Mouse (Mus musculus) CH12.LX (cell line): Measurements from ENCODE around the gene Nova2. TPM values are rescaled to one million over a fixed set of nuclear protein-coding genes. Genes with fewer than 3 reads are reported as not detected.

ENCODE experiments used
- DNase-seq: peaks from one replicate; pipeline ENCODE4 v3.0.0-alpha.2; 2013; ENCODE audit errors: extremely low read depth
- H3K27ac ChIP-seq: 2 replicates; pipeline ENCODE4 v1.5.1; 2012; ENCODE audit warnings: low read depth, mild to moderate bottlenecking, control low read depth, moderate library complexity; ENCODE audit not compliant: insufficient read depth
- H3K27me3 ChIP-seq: replicated peaks from 2 replicates; pipeline ENCODE3; 2012; ENCODE audit warnings: inconsistent platforms
- H3K36me3 ChIP-seq, 2 experiments: replicated peaks in 1 of 2; 2 replicates each; pipeline versions ENCODE3 to v1.6.1; 2012; ENCODE audit warnings: inconsistent platforms in 1 of 2, low read length in 1 of 2, mild to moderate bottlenecking in 1 of 2, mixed read lengths in 1 of 2, moderate library complexity in 1 of 2; ENCODE audit not compliant: control insufficient read depth in 1 of 2, insufficient read depth in 1 of 2
- H3K4me1 ChIP-seq, 2 experiments: 2 replicates each; pipeline ENCODE4 v1.6.1; 2012; ENCODE audit warnings: inconsistent platforms in 1 of 2, moderate library complexity in 1 of 2; ENCODE audit not compliant: insufficient read depth in 2 of 2, control insufficient read depth in 1 of 2
- H3K4me2 ChIP-seq: 2 replicates; pipeline ENCODE4 v1.6.1; 2012; ENCODE audit warnings: low read depth, mild to moderate bottlenecking, control low read depth; ENCODE audit not compliant: poor library complexity, insufficient read depth, severe bottlenecking
- H3K4me3 ChIP-seq, 3 experiments: fragments of 150-350 bp in 1 of 3; sonication (generic) in 1 of 3; replicated peaks in 1 of 3; 2 replicates each; pipeline versions ENCODE3 to v1.5.1; 2011 to 2012; ENCODE audit warnings: low read depth in 2 of 3, low read length in 2 of 3, mild to moderate bottlenecking in 2 of 3, moderate library complexity in 2 of 3, control low read depth in 1 of 3, improper control_type of control experiment in 1 of 3, inconsistent platforms in 1 of 3, mixed read lengths in 1 of 3; ENCODE audit not compliant: poor library complexity in 1 of 3
- H3K79me2 ChIP-seq: replicated peaks from 2 replicates; pipeline ENCODE4 v1.6.1; 2012; ENCODE audit warnings: mild to moderate bottlenecking, moderate library complexity; ENCODE audit not compliant: control insufficient read depth, poor library complexity, insufficient read depth, severe bottlenecking; ENCODE audit errors: extremely low read depth
- H3K9ac ChIP-seq: 2 replicates; pipeline ENCODE4 v1.6.1; 2012; ENCODE audit warnings: low read depth, mild to moderate bottlenecking, control low read depth, moderate library complexity; ENCODE audit not compliant: insufficient read depth
- H3K9me3 ChIP-seq: replicated peaks from 2 replicates; pipeline ENCODE3; 2012; ENCODE audit warnings: low read length, inconsistent platforms, mixed read lengths
- BHLHE40 ChIP-seq: IDR thresholded peaks from 2 replicates; pipeline ENCODE4 v1.6.1; 2011; ENCODE audit warnings: mild to moderate bottlenecking, low read depth, low read length, improper control_type of control experiment
- CHD2 ChIP-seq: IDR thresholded peaks from 2 replicates; pipeline ENCODE4 v1.6.1; 2011; ENCODE audit warnings: low read length, improper control_type of control experiment
- CTCF ChIP-seq, 2 experiments: IDR thresholded peaks in 1 of 2; conservative IDR thresholded peaks in 1 of 2; 2 replicates each; pipeline ENCODE4 v1.5.1; 2011 to 2012; ENCODE audit warnings: low read depth in 2 of 2, low read length in 2 of 2, improper control_type of control experiment in 1 of 2, inconsistent platforms in 1 of 2, mild to moderate bottlenecking in 1 of 2, moderate library complexity in 1 of 2
- ELF1 ChIP-seq: IDR thresholded peaks from 2 replicates; pipeline ENCODE4 v1.6.1; 2014; ENCODE audit warnings: low read depth, mild to moderate bottlenecking, inconsistent platforms, low read length, improper control_type of control experiment
- EP300 ChIP-seq: IDR thresholded peaks from 2 replicates; pipeline ENCODE4 v1.6.1; 2011; ENCODE audit warnings: low read length, improper control_type of control experiment
- ETS1 ChIP-seq: conservative IDR thresholded peaks from 2 replicates; pipeline ENCODE4 v1.6.1; 2012; ENCODE audit warnings: low read depth, mild to moderate bottlenecking, inconsistent platforms, low read length, improper control_type of control experiment, moderate library complexity
- GABPA ChIP-seq: IDR thresholded peaks from 2 replicates; pipeline ENCODE4 v1.6.1; 2012; ENCODE audit warnings: low read depth, low read length, improper control_type of control experiment, inconsistent platforms; ENCODE audit not compliant: insufficient replicate concordance
- HCFC1 ChIP-seq: IDR thresholded peaks from 2 replicates; pipeline ENCODE4 v1.6.1; 2012; ENCODE audit warnings: low read depth, mild to moderate bottlenecking, inconsistent platforms, low read length, improper control_type of control experiment
- IRF4 ChIP-seq: IDR thresholded peaks from 2 replicates; pipeline ENCODE4 v1.6.1; 2014; ENCODE audit warnings: low read depth, mild to moderate bottlenecking, inconsistent platforms, low read length, improper control_type of control experiment
- KAT2A ChIP-seq: IDR thresholded peaks from 2 replicates; pipeline ENCODE4 v1.6.1; 2012; ENCODE audit warnings: low read length, improper control_type of control experiment, inconsistent platforms; ENCODE audit not compliant: insufficient replicate concordance
- MAFK ChIP-seq: IDR thresholded peaks from 2 replicates; pipeline ENCODE4 v1.6.1; 2011; ENCODE audit warnings: low read length, improper control_type of control experiment; ENCODE audit not compliant: insufficient replicate concordance
- MAX ChIP-seq: IDR thresholded peaks from 2 replicates; pipeline ENCODE4 v1.6.1; 2011; ENCODE audit warnings: low read length, improper control_type of control experiment
- MEF2A ChIP-seq: IDR thresholded peaks from 2 replicates; pipeline ENCODE4 v1.6.1; 2014; ENCODE audit warnings: low read depth, mild to moderate bottlenecking, inconsistent platforms, low read length, improper control_type of control experiment, borderline replicate concordance
- MYC ChIP-seq: IDR thresholded peaks from 2 replicates; pipeline ENCODE4 v1.6.1; 2011; ENCODE audit warnings: low read depth, mild to moderate bottlenecking, improper control_type of control experiment, low read length
- NELFE ChIP-seq: IDR thresholded peaks from 2 replicates; pipeline ENCODE4 v1.6.1; 2011; ENCODE audit warnings: low read depth, low read length, improper control_type of control experiment
- POLR2AphosphoS2 ChIP-seq: IDR thresholded peaks from 2 replicates; pipeline ENCODE4 v1.6.1; 2011; ENCODE audit warnings: low read depth, low read length, improper control_type of control experiment
- RAD21 ChIP-seq: IDR thresholded peaks from 2 replicates; pipeline ENCODE4 v1.6.1; 2011; ENCODE audit warnings: low read depth, mild to moderate bottlenecking, low read length, improper control_type of control experiment, moderate library complexity
- SIN3A ChIP-seq: IDR thresholded peaks from 2 replicates; pipeline ENCODE4 v1.6.1; 2012; ENCODE audit warnings: low read length, improper control_type of control experiment, inconsistent platforms
- TBP ChIP-seq: conservative IDR thresholded peaks from 2 replicates; pipeline ENCODE4 v1.6.1; 2011; ENCODE audit warnings: low read depth, low read length, improper control_type of control experiment
- UBTF ChIP-seq: IDR thresholded peaks from 2 replicates; pipeline ENCODE4 v1.6.1; 2012; ENCODE audit warnings: low read depth, mild to moderate bottlenecking, inconsistent platforms, low read length, improper control_type of control experiment, moderate library complexity
- USF1 ChIP-seq: IDR thresholded peaks from 2 replicates; pipeline ENCODE4 v1.6.1; 2014; ENCODE audit warnings: low read depth, mild to moderate bottlenecking, inconsistent platforms, low read length, improper control_type of control experiment
- ZC3H11A ChIP-seq: IDR thresholded peaks from 2 replicates; pipeline ENCODE4 v1.6.1; 2012; ENCODE audit warnings: low read depth, mild to moderate bottlenecking, inconsistent platforms, low read length, improper control_type of control experiment
- ZNF384 ChIP-seq: IDR thresholded peaks from 2 replicates; pipeline ENCODE4 v1.6.1; 2012; ENCODE audit warnings: low read depth, low read length, improper control_type of control experiment, inconsistent platforms
- dilution Hi-C: fragments of 300-500 bp; cut with MboI; formaldehyde crosslinking; loops from 2 replicates; pipeline ENCODE4 v1.14.3; 2020; ENCODE audit warnings: low sequenced_read_pairs; ENCODE audit not compliant: extremely low pct_unique_long_range_greater_than_20kb, extremely low pct_ligation_motif_present
- in situ Hi-C: fragments of 300-500 bp; cut with MboI; formaldehyde crosslinking; loops from 3 replicates; pipeline ENCODE4 v1.14.3; 2019; ENCODE audit warnings: low sequenced_read_pairs, low pct_ligation_motif_present, low pct_unique_long_range_greater_than_20kb, mixed read lengths
- polyA plus RNA-seq: library from polyadenylated mRNA; unstranded; fragments of >175 nt; gene quantifications from 2 replicates; pipeline ENCODE4 v1.2.1, GENCODE M21; 2012; ENCODE audit warnings: low read depth; ENCODE audit not compliant: insufficient read length
- total RNA-seq, 2 experiments: library from RNA; depleted of rRNA; stranded (reverse); fragments of 300-350 nt in 1 of 2; fragments of >200 nt in 1 of 2; gene quantifications; 2 replicates each; pipeline ENCODE4 v1.2.3; 2012 to 2014

The Nova2 gene
- total and polyA plus RNA-seq, 3 experiments, result 0.04 TPM; not detected in 2

DNA sequence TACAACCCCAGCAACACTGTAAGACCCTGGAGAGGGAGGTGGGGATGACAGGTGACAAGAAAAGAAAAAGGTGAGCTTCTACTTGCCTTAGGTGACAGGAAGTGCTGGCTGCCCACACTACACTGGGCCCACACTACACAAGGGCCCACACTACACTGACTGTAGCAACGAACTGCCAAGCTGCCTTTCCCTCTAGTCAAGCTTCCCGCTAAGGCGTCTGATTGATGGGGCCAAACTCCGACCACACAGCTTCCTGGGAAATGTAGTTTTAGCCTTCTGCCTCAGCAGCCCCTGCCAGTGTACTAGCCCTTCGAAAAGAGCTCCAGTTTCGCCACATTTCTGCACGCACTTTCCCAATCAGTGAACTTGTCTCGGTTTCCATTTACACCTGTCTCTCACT, 41.9 kb downstream of the Nova2 start:
- Histone ChIP-seq H3K9me3 (peaks cover 6% of the 10 kb centered on the region), H3K27me3 (peaks cover 79% of the 10 kb centered on the region), H3K4me1 (peaks cover 3 to 11% of the 10 kb centered on the region in 2 experiments; a peak in 2 of 4 replicates), H3K4me3 (no peak overlapping the region)
- no peak for TF ChIP-seq SIN3A
- TF ChIP-seq HCFC1, result peak; percentile 77
- 0 out of 2 replicates have a peak, but pooled peaks have one; percentile 10 for TF ChIP-seq KAT2A
- 0 out of 2 replicates have a peak, but pooled peaks have one; percentile 18 for TF ChIP-seq MAFK
- 0 out of 2 replicates have a peak, but pooled peaks have one; percentile 48 for TF ChIP-seq EP300
- no peak for TF ChIP-seq USF1
- 0 out of 2 replicates have a peak, but pooled peaks have one; percentile 28 for TF ChIP-seq MAX
- TF ChIP-seq BHLHE40, result 0 out of 2 replicates have a peak, but pooled peaks have one; percentile 22
- no peak for TF ChIP-seq ZC3H11A
- TF ChIP-seq, all 38 proteins: peak for 6
- no peak for DNase-seq
- Histone ChIP-seq H3K79me2 (no peaks in the 10 kb centered on the region), H3K36me3 (no peaks in the 10 kb centered on the region), H3K27ac (no peak overlapping the region), H3K4me2 (peak overlapping the region; percentile 9; the same call in 1 of the 2 replicates), H3K9ac (no peak overlapping the region)
- in situ Hi-C loops, result no loop called here
- dilution Hi-C loops, result no loop called here

DNA sequence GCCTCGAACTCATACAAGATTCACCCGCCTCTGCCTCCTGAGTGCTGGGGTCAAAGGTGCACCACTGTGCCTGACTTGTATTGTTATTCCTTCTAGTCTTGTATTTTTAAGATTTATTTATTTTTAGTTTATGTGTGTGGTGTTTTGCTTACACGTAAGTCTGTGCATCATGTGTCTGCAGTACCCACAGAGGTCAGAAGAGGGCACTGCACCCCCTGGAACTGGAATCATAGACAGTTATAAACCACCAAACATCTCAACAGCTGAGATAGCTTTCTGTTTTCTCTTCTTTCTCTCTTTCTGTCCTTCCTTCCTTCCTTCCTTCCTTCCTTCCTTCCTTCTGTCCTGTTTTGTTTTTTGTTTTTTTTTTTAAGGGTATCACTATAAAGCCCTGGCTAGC, 45.3 kb downstream of the Nova2 start:
- no peak overlapping the region for H3K9ac ChIP-seq
- no peaks in the 10 kb centered on the region for H3K79me2 ChIP-seq
- no peak overlapping the region for H3K4me3 ChIP-seq
- peak; percentile 23 for DNase-seq
- peaks cover 77% of the 10 kb centered on the region for H3K27me3 ChIP-seq
- dilution Hi-C loops (no loop called here), in situ Hi-C loops (loop anchor here (10.0 kb wide), 1 partner anchor 56 kb away; the partner anchor contains the start of gene Ccdc61)
- H3K4me1 ChIP-seq, result peaks cover 0 to 4% of the 10 kb centered on the region in 2 experiments; a peak in 2 of 4 replicates
- H3K4me2 ChIP-seq, result no peak overlapping the region
- H3K27ac ChIP-seq, result no peak overlapping the region
- H3K9me3 ChIP-seq, result peaks cover 6% of the 10 kb centered on the region
- no peaks in the 10 kb centered on the region for H3K36me3 ChIP-seq
- TF ChIP-seq CTCF (conservative IDR thresholded peaks at IDR 0.05 in 1 of 2, IDR thresholded peaks at IDR 0.05 in 1 of 2; ENCODE audit: low read depth in 2 of 2, low read length in 2 of 2) (peak; percentile 17 to 45; a peak in 2 of 4 replicates), TBP (no peak), RAD21 (peak; percentile 32)
- TF ChIP-seq, all 38 proteins: peak for 2

DNA sequence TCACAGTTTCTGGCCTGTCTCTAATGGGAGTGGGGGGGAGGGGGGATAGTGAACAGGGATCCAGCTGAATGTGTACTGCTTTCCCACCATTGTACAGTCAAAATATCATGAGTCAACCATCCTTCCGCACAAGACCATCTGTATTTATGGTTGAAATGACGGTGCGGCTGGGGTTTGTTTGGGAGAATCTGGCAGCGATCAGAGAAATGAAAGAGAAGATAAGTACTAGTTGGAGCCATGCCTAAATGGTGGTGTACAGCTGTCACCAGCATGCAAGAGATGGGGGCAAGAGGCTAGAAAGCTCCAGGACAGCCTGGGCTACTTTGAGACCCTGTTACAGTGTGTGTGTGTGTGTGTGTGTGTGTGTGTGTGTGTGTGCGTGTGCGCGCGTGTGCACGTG, 52.7 kb downstream of the Nova2 start:
- Histone ChIP-seq H3K9me3 (no peaks in the 10 kb centered on the region), H3K9ac (no peak overlapping the region), H3K4me2 (no peak overlapping the region), H3K27me3 (peaks cover 85% of the 10 kb centered on the region), H3K4me3 (no peak overlapping the region), H3K4me1 (no peaks in the 10 kb centered on the region), H3K79me2 (no peaks in the 10 kb centered on the region), H3K27ac (no peak overlapping the region), H3K36me3 (no peaks in the 10 kb centered on the region)
- in situ Hi-C loops, result loop anchor here (10.0 kb wide), 1 partner anchor 64 kb away; the partner anchor contains the start of gene Ccdc61
- TF ChIP-seq MEF2A (no peak), ETS1 (no peak), SIN3A (no peak), IRF4 (no peak), ELF1 (no peak), MAX (no peak), NELFE (no peak), UBTF (no peak), HCFC1 (no peak), BHLHE40 (no peak), USF1 (no peak), RAD21 (no peak), ZC3H11A (no peak), GABPA (no peak), POLR2AphosphoS2 (no peak), MYC (no peak), ZNF384 (no peak), CTCF (conservative IDR thresholded peaks at IDR 0.05 in 1 of 2, IDR thresholded peaks at IDR 0.05 in 1 of 2; ENCODE audit: low read depth in 2 of 2, low read length in 2 of 2) (no peak), CHD2 (no peak)
- DNase-seq, result no peak
- dilution Hi-C loops, result no loop called here
